Mouse (Mus musculus) ES-Bruce4 (cell line): ENCODE data around the gene Pou3f4.

Experiments used
- CTCF ChIP-seq: IDR thresholded peaks from one replicate; pipeline ENCODE4 v1.8.1; 2011; ENCODE audit warnings: low read depth, low read length
- EP300 ChIP-seq: IDR thresholded peaks from 2 replicates; pipeline ENCODE4 v1.6.1; 2011; ENCODE audit warnings: low read depth, low read length; ENCODE audit not compliant: insufficient read depth
- POLR2A ChIP-seq: IDR thresholded peaks from one replicate; pipeline ENCODE4 v1.8.1; 2011; ENCODE audit warnings: low read length; ENCODE audit not compliant: insufficient read depth

GRCm38 (mm10) chrX:110812071-110812470 is 2.0 kb upstream of the Pou3f4 start:
- no peak for TF ChIP-seq CTCF
- TF ChIP-seq EP300 = no peak
- no peak for TF ChIP-seq POLR2A
